Mouse (Mus musculus) neural tube, postnatal 0 days (tissue): ENCODE data around the gene Gm8914. TPM values are rescaled to one million over a fixed set of nuclear protein-coding genes. Genes with fewer than 3 reads are reported as not detected.

ENCODE experiments used
- polyA plus RNA-seq: library from polyadenylated mRNA; unstranded; fragments of >200 nt; fragmentation: Nextera tagmentation; extraction: Ambion mirVana; gene quantifications from 2 replicates; pipeline ENCODE4 v1.2.1, GENCODE M21; 2015

The Gm8914 gene
- polyA plus RNA-seq = not detected in 2 replicates

DNA sequence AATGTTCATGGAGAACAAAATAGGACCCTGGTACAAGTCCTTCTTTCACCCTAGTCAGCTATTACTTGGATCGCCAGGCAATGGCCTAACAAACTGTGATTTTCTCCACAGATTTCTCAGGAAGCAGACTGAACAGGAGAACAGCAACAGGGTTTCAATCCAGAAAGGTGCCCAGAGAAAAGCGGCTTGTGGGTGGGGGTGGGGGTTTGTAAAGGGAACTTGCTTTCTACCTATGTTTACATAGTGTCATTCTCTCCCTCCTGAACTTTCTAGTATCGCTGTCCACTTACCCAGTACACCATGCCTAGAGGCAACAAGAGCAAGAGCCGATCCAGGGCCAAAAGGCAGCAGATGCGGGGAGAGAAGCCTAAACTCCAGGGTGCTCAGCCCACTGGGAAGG, at the start of gene Gm8914:
Gene Gm8914 (plus strand): TSS at position 301 of the 400 bp plus-strand sequence.

Other genes starting within 250 kb of the Gm8914 start
- gene Mageb2, start 148.4 kb upstream of the Gm8914 start, polyA plus RNA-seq = not detected in 2 replicates
- not detected in 2 replicates for gene Gm5072, start 87.6 kb upstream of the Gm8914 start, polyA plus RNA-seq
- not detected in 2 replicates for gene 1700084M14Rik, start 95.8 kb downstream of the Gm8914 start, polyA plus RNA-seq
- gene Gm14781, start 152.1 kb downstream of the Gm8914 start, polyA plus RNA-seq = not detected in 2 replicates